Mouse (Mus musculus) c-Kit-positive CD71-negative TER-119-negative erythroid progenitor cells, embryonic 14.5 days (primary cell): ENCODE results near the gene Nr2c2ap.

ENCODE experiments used
- DNase-seq: peaks from one replicate; pipeline ENCODE4 v3.0.0-alpha.2; 2013; ENCODE audit warnings: low read depth

The Nr2c2ap gene

GRCm38 (mm10) chr8:70166504-70167110 is 35.5 kb downstream of the Nr2c2ap start:
- peak; percentile 58 for DNase-seq

GRCm38 (mm10) chr8:70170116-70170515 is 39.0 kb downstream of the Nr2c2ap start:
- no peak for DNase-seq

- no peak for DNase-seq
These were observed 39.6 kb downstream of the Nr2c2ap start for GRCm38 (mm10) chr8:70170748-70171147.

- DNase-seq = no peak
These were observed 40.1 kb downstream of the Nr2c2ap start for GRCm38 (mm10) chr8:70171240-70171639.

GRCm38 (mm10) chr8:70172043-70172681 is 41.0 kb downstream of the Nr2c2ap start, which contains the start of gene Tmem161a:
TSS of gene Tmem161a (plus strand) at chr8:70172356.
- peak; percentile 92 for DNase-seq

GRCm38 (mm10) chr8:70173320-70173719 is 42.2 kb downstream of the Nr2c2ap start:
- DNase-seq = no peak

- DNase-seq = no peak
These were observed 42.9 kb downstream of the Nr2c2ap start for GRCm38 (mm10) chr8:70174079-70174478.

GRCm38 (mm10) chr8:70178231-70178630 is 47.1 kb downstream of the Nr2c2ap start:
- no peak for DNase-seq

- no peak for DNase-seq
These were observed 47.9 kb downstream of the Nr2c2ap start for GRCm38 (mm10) chr8:70179082-70179481.

GRCm38 (mm10) chr8:70181212-70181902 is 50.2 kb downstream of the Nr2c2ap start:
- no peak for DNase-seq

- DNase-seq = no peak
These were observed 50.7 kb downstream of the Nr2c2ap start for GRCm38 (mm10) chr8:70181903-70182252.

GRCm38 (mm10) chr8:70183194-70183593 is 52.1 kb downstream of the Nr2c2ap start:
- no peak for DNase-seq
